Mouse (Mus musculus): ENCODE results near the gene Sub1. TPM values are rescaled to one million over a fixed set of nuclear protein-coding genes. Genes with fewer than 3 reads are reported as not detected.
A peak's percentile ranks its signal among the peaks of the same experiment; 100 is the strongest.

Sub1 gene
- polyA plus RNA-seq, 2 experiments, result 104 to 301 TPM

GRCm38 (mm10) chr15:11994921-11995814 lies 1.6 kb downstream of the Sub1 start:
- peaks cover 15% of the 10 kb centered on the region for H3K36me3 ChIP-seq (replicated peaks; ENCODE audit: control insufficient read depth, insufficient read depth, low read depth)
- H3K9me3 ChIP-seq (ENCODE audit: control insufficient read depth, low read length), result no peaks in the 10 kb centered on the region
- peak overlapping the region; percentile 67 for H3K4me2 ChIP-seq (ENCODE audit: low read depth)
- no peak for TF ChIP-seq EP300 (IDR thresholded peaks at IDR 0.05; ENCODE audit: low read depth)
- no peak for TF ChIP-seq CTCF (IDR thresholded peaks at IDR 0.05; ENCODE audit: low read depth)
- peak overlapping the region; percentile 72 to 99 for H3K4me3 ChIP-seq (ENCODE audit: insufficient read depth in 1 of 2, low read depth in 2 of 2, low read length in 2 of 2)
- H3K27me3 ChIP-seq (ENCODE audit: control insufficient read depth, insufficient read depth, low read length), result no peaks in the 10 kb centered on the region
- WGBS (ENCODE audit: insufficient replicate concordance), result under 1% methylated on average over 46 of the region's 71 CpGs
- peak in 1 of 3 experiments; percentile 23 for DNase-seq (ENCODE audit: low read depth in 3 of 3, low spot score in 3 of 3)
- peak overlapping the region; percentile 55 for H3K27ac ChIP-seq
- peak overlapping the region; percentile 99 for H3K9ac ChIP-seq (replicated peaks)
- peaks cover 0 to 8% of the 10 kb centered on the region in 2 experiments; a peak in 3 of 4 replicates for H3K4me1 ChIP-seq (replicated peaks; ENCODE audit: control insufficient read depth in 2 of 2, insufficient read depth in 2 of 2, low read length in 1 of 2)
- ATAC-seq (ENCODE audit: insufficient read depth), result peak; percentile 64

- H3K27ac ChIP-seq, result no peak overlapping the region
- no peak for DNase-seq (ENCODE audit: low read depth in 3 of 3, low spot score in 3 of 3)
- no peaks in the 10 kb centered on the region for H3K9me3 ChIP-seq (ENCODE audit: control insufficient read depth, low read length)
- TF ChIP-seq EP300 (IDR thresholded peaks at IDR 0.05; ENCODE audit: low read depth) (no peak), CTCF (IDR thresholded peaks at IDR 0.05; ENCODE audit: low read depth) (no peak)
- H3K36me3 ChIP-seq (replicated peaks; ENCODE audit: control insufficient read depth, insufficient read depth, low read depth), result peaks cover 26% of the 10 kb centered on the region
- H3K4me1 ChIP-seq (replicated peaks; ENCODE audit: control insufficient read depth in 2 of 2, insufficient read depth in 2 of 2, low read length in 1 of 2), result peaks cover 0 to 8% of the 10 kb centered on the region in 2 experiments; a peak in 3 of 4 replicates
- no peak overlapping the region for H3K9ac ChIP-seq (replicated peaks)
- peak overlapping the region in 1 of 2 experiments; percentile 99; a peak in 2 of 4 replicates for H3K4me3 ChIP-seq (ENCODE audit: insufficient read depth in 1 of 2, low read depth in 2 of 2, low read length in 2 of 2)
- H3K27me3 ChIP-seq (ENCODE audit: control insufficient read depth, insufficient read depth, low read length), result no peaks in the 10 kb centered on the region
- 80% methylated on average over 2 of the region's 2 CpGs for WGBS (ENCODE audit: insufficient replicate concordance)
- ATAC-seq (ENCODE audit: insufficient read depth), result no peak
- peak overlapping the region; percentile 67 for H3K4me2 ChIP-seq (ENCODE audit: low read depth)
Observed at GRCm38 (mm10) chr15:11994006-11994405, 2.8 kb downstream of the Sub1 start.

GRCm38 (mm10) chr15:11991552-11992113 lies 5.2 kb downstream of the Sub1 start:
- Histone ChIP-seq H3K9me3 (ENCODE audit: control insufficient read depth, low read length) (no peaks in the 10 kb centered on the region), H3K27me3 (ENCODE audit: control insufficient read depth, insufficient read depth, low read length) (no peaks in the 10 kb centered on the region), H3K4me1 (replicated peaks; ENCODE audit: control insufficient read depth in 2 of 2, insufficient read depth in 2 of 2, low read length in 1 of 2) (peaks cover 0 to 8% of the 10 kb centered on the region in 2 experiments; a peak in 3 of 4 replicates), H3K27ac (no peak overlapping the region), H3K4me3 (ENCODE audit: insufficient read depth in 1 of 2, low read depth in 2 of 2, low read length in 2 of 2) (no peak overlapping the region), H3K36me3 (replicated peaks; ENCODE audit: control insufficient read depth, insufficient read depth, low read depth) (peaks cover 48% of the 10 kb centered on the region), H3K9ac (replicated peaks) (no peak overlapping the region), H3K4me2 (ENCODE audit: low read depth) (no peak overlapping the region)
- peak; percentile 6; the same call in 1 of the 2 replicates for TF ChIP-seq CTCF (IDR thresholded peaks at IDR 0.05; ENCODE audit: low read depth)
- no peak for TF ChIP-seq EP300 (IDR thresholded peaks at IDR 0.05; ENCODE audit: low read depth)
- DNase-seq (ENCODE audit: low read depth in 3 of 3, low spot score in 3 of 3) (no peak), ATAC-seq (ENCODE audit: insufficient read depth) (no peak)
- 64% methylated on average over 3 of the region's 3 CpGs for whole genome bisulfite sequencing (ENCODE audit: insufficient replicate concordance)

GRCm38 (mm10) chr15:11988580-11988979 lies 8.2 kb downstream of the Sub1 start:
- H3K9ac ChIP-seq (replicated peaks), result no peak overlapping the region
- H3K9me3 ChIP-seq (ENCODE audit: control insufficient read depth, low read length), result no peaks in the 10 kb centered on the region
- peaks cover 70% of the 10 kb centered on the region for H3K36me3 ChIP-seq (replicated peaks; ENCODE audit: control insufficient read depth, insufficient read depth, low read depth)
- H3K4me3 ChIP-seq (ENCODE audit: insufficient read depth in 1 of 2, low read depth in 2 of 2, low read length in 2 of 2), result no peak overlapping the region
- no peaks in the 10 kb centered on the region for H3K4me1 ChIP-seq (replicated peaks; ENCODE audit: control insufficient read depth in 2 of 2, insufficient read depth in 2 of 2, low read length in 1 of 2)
- DNase-seq (ENCODE audit: low read depth in 3 of 3, low spot score in 3 of 3) (no peak), ATAC-seq (ENCODE audit: insufficient read depth) (no peak)
- TF ChIP-seq EP300 (IDR thresholded peaks at IDR 0.05; ENCODE audit: low read depth) (no peak), CTCF (IDR thresholded peaks at IDR 0.05; ENCODE audit: low read depth) (no peak)
- no peak overlapping the region for H3K4me2 ChIP-seq (ENCODE audit: low read depth)
- no peak overlapping the region for H3K27ac ChIP-seq
- no peaks in the 10 kb centered on the region for H3K27me3 ChIP-seq (ENCODE audit: control insufficient read depth, insufficient read depth, low read length)
- 86% methylated on average over 4 of the region's 4 CpGs for WGBS (ENCODE audit: insufficient replicate concordance)

- DNase-seq (ENCODE audit: low read depth in 3 of 3, low spot score in 3 of 3), result no peak
- WGBS (ENCODE audit: insufficient replicate concordance), result 81% methylated on average over 2 of the region's 2 CpGs
- Histone ChIP-seq H3K4me1 (replicated peaks; ENCODE audit: control insufficient read depth in 2 of 2, insufficient read depth in 2 of 2, low read length in 1 of 2) (no peaks in the 10 kb centered on the region), H3K9ac (replicated peaks) (no peak overlapping the region), H3K9me3 (ENCODE audit: control insufficient read depth, low read length) (no peaks in the 10 kb centered on the region), H3K4me3 (ENCODE audit: insufficient read depth in 1 of 2, low read depth in 2 of 2, low read length in 2 of 2) (no peak overlapping the region), H3K27me3 (ENCODE audit: control insufficient read depth, insufficient read depth, low read length) (no peaks in the 10 kb centered on the region), H3K4me2 (ENCODE audit: low read depth) (no peak overlapping the region), H3K36me3 (replicated peaks; ENCODE audit: control insufficient read depth, insufficient read depth, low read depth) (peaks cover 68% of the 10 kb centered on the region), H3K27ac (no peak overlapping the region)
- TF ChIP-seq CTCF (IDR thresholded peaks at IDR 0.05; ENCODE audit: low read depth), result no peak
- TF ChIP-seq EP300 (IDR thresholded peaks at IDR 0.05; ENCODE audit: low read depth), result no peak
- ATAC-seq (ENCODE audit: insufficient read depth), result no peak
Observed at GRCm38 (mm10) chr15:11987892-11988291, 8.9 kb downstream of the Sub1 start.
